Mouse (Mus musculus) limb, embryonic 15.5 days (tissue): ENCODE results near the gene Bsn. TPM values are rescaled to one million over a fixed set of nuclear protein-coding genes. Genes with fewer than 3 reads are reported as not detected.
"Not testable (repeated sequence)": the region's sequence is repeated elsewhere in the genome, so short reads cannot be mapped to it uniquely, and the experiment has no call there.

ENCODE experiments used
- ATAC-seq: fragments of 200-750 bp; cut with Nextera tagmentation; 2 replicates; pipeline ENCODE4 v1.8.0; 2017; ENCODE audit warnings: low read depth, moderate TSS enrichment; ENCODE audit not compliant: insufficient number of reproducible peaks, low FRiP score, low TSS enrichment
- H3K27ac ChIP-seq: fragments of 300-500 bp; sonication (generic); 2 replicates; pipeline ENCODE4 v1.5.1; 2015; ENCODE audit warnings: moderate library complexity, mild to moderate bottlenecking, inconsistent platforms
- H3K27me3 ChIP-seq: fragments of 300-500 bp; sonication (generic); 2 replicates; pipeline ENCODE4 v1.6.1; 2015; ENCODE audit warnings: inconsistent platforms
- H3K36me3 ChIP-seq: fragments of 300-500 bp; sonication (generic); 2 replicates; pipeline ENCODE4 v1.6.1; 2015; ENCODE audit warnings: inconsistent platforms
- H3K4me1 ChIP-seq: fragments of 300-500 bp; sonication (generic); 2 replicates; pipeline ENCODE4 v1.6.1; 2015; ENCODE audit warnings: inconsistent platforms
- H3K4me2 ChIP-seq: fragments of 300-500 bp; sonication (generic); 2 replicates; pipeline ENCODE4 v1.6.1; 2015; ENCODE audit warnings: mild to moderate bottlenecking, inconsistent platforms
- H3K4me3 ChIP-seq: fragments of 300-500 bp; sonication (generic); 2 replicates; pipeline ENCODE4 v1.5.1; 2015; ENCODE audit warnings: mild to moderate bottlenecking, inconsistent platforms
- H3K9ac ChIP-seq: fragments of 300-500 bp; sonication (generic); 2 replicates; pipeline ENCODE4 v1.6.1; 2015; ENCODE audit warnings: inconsistent platforms
- H3K9me3 ChIP-seq: fragments of 300-500 bp; sonication (generic); 2 replicates; pipeline ENCODE4 v1.6.1; 2016; ENCODE audit warnings: inconsistent platforms
- WGBS: fragments of 180-500 bp; shearing (Covaris S2); methylation state at CpG from one replicate; pipeline ENCODE4 v1.1.7; 2015; 5-methylcytosine and 5-hydroxymethylcytosine counted together
- polyA plus RNA-seq: library from polyadenylated mRNA; unstranded; fragments of >200 nt; fragmentation: Nextera tagmentation; extraction: Ambion mirVana; gene quantifications from 2 replicates; pipeline ENCODE4 v1.2.1, GENCODE M21; 2015

Gene Bsn
- polyA plus RNA-seq, 1 experiment from 2014 or later, result 0.82 TPM

- not testable (repeated sequence) for H3K27ac ChIP-seq, H3K27me3 ChIP-seq, H3K4me3 ChIP-seq, H3K4me2 ChIP-seq, ATAC-seq, H3K9ac ChIP-seq, H3K36me3 ChIP-seq, H3K9me3 ChIP-seq
- 74% methylated on average over 6 of the region's 6 CpGs for WGBS
- H3K4me1 ChIP-seq, result peaks cover 21% of the 10 kb centered on the region
Measured at GRCm38 (mm10) chr9:108196222-108196621, 6.0 kb upstream of the Bsn start.

GRCm38 (mm10) chr9:108189488-108189786 lies 747 bp downstream of the Bsn start:
- H3K36me3 ChIP-seq, result no peaks in the 10 kb centered on the region
- peaks cover 11% of the 10 kb centered on the region for H3K4me1 ChIP-seq
- no peak for ATAC-seq
- peak overlapping the region; percentile 97 for H3K4me2 ChIP-seq
- peaks cover 42% of the 10 kb centered on the region for H3K27me3 ChIP-seq
- H3K27ac ChIP-seq, result no peak overlapping the region
- peak overlapping the region; percentile 61; the same call in 1 of the 2 replicates for H3K4me3 ChIP-seq
- H3K9me3 ChIP-seq, result no peaks in the 10 kb centered on the region
- WGBS, result 46% methylated on average over 5 of the region's 5 CpGs
- no peak overlapping the region for H3K9ac ChIP-seq

- WGBS, result 79% methylated on average over 7 of the region's 7 CpGs
- Histone ChIP-seq H3K36me3 (no peaks in the 10 kb centered on the region), H3K9ac (no peak overlapping the region), H3K4me1 (peaks cover 11% of the 10 kb centered on the region), H3K4me3 (no peak overlapping the region), H3K27ac (no peak overlapping the region), H3K27me3 (peaks cover 42% of the 10 kb centered on the region), H3K9me3 (no peaks in the 10 kb centered on the region), H3K4me2 (no peak overlapping the region)
- ATAC-seq, result no peak
Measured at GRCm38 (mm10) chr9:108189023-108189422, 1.2 kb downstream of the Bsn start.

GRCm38 (mm10) chr9:108188511-108188910 lies 1.7 kb downstream of the Bsn start:
- no peak overlapping the region for H3K4me2 ChIP-seq
- H3K4me1 ChIP-seq, result peaks cover 11% of the 10 kb centered on the region
- peaks cover 42% of the 10 kb centered on the region for H3K27me3 ChIP-seq
- ATAC-seq, result no peak
- no peak overlapping the region for H3K27ac ChIP-seq
- 75% methylated on average over 8 of the region's 8 CpGs for WGBS
- no peak overlapping the region for H3K9ac ChIP-seq
- H3K9me3 ChIP-seq, result no peaks in the 10 kb centered on the region
- no peak overlapping the region for H3K4me3 ChIP-seq
- no peaks in the 10 kb centered on the region for H3K36me3 ChIP-seq

GRCm38 (mm10) chr9:108187616-108188015 lies 2.6 kb downstream of the Bsn start:
- no peak for ATAC-seq
- H3K4me1 ChIP-seq, result peaks cover 11% of the 10 kb centered on the region
- no peak overlapping the region for H3K4me2 ChIP-seq
- H3K4me3 ChIP-seq, result no peak overlapping the region
- H3K27ac ChIP-seq, result no peak overlapping the region
- no peak overlapping the region for H3K9ac ChIP-seq
- H3K27me3 ChIP-seq, result peaks cover 42% of the 10 kb centered on the region
- H3K9me3 ChIP-seq, result no peaks in the 10 kb centered on the region
- no peaks in the 10 kb centered on the region for H3K36me3 ChIP-seq
- WGBS, result 31% methylated on average over 6 of the region's 6 CpGs

GRCm38 (mm10) chr9:108185786-108186185 lies 4.4 kb downstream of the Bsn start:
- H3K27ac ChIP-seq, result no peak overlapping the region
- H3K9me3 ChIP-seq, result no peaks in the 10 kb centered on the region
- no peak overlapping the region for H3K4me3 ChIP-seq
- H3K4me2 ChIP-seq, result no peak overlapping the region
- H3K27me3 ChIP-seq, result peaks cover 36% of the 10 kb centered on the region
- no peak for ATAC-seq
- H3K4me1 ChIP-seq, result peaks cover 11% of the 10 kb centered on the region
- no peaks in the 10 kb centered on the region for H3K36me3 ChIP-seq
- WGBS, result 81% methylated on average over 8 of the region's 8 CpGs
- H3K9ac ChIP-seq, result no peak overlapping the region

- no peak overlapping the region for H3K27ac ChIP-seq
- H3K9me3 ChIP-seq, result no peaks in the 10 kb centered on the region
- H3K27me3 ChIP-seq, result peaks cover 14% of the 10 kb centered on the region; the same call in 1 of the 2 replicates
- H3K36me3 ChIP-seq, result no peaks in the 10 kb centered on the region
- 89% methylated on average over 19 of the region's 19 CpGs for WGBS
- H3K4me3 ChIP-seq, result no peak overlapping the region
- no peaks in the 10 kb centered on the region for H3K4me1 ChIP-seq
- no peak overlapping the region for H3K9ac ChIP-seq
- ATAC-seq, result no peak
- H3K4me2 ChIP-seq, result no peak overlapping the region
Measured at GRCm38 (mm10) chr9:108183531-108183994, 6.6 kb downstream of the Bsn start.

- no peak overlapping the region for H3K4me2 ChIP-seq
Measured at GRCm38 (mm10) chr9:108182806-108183506, 7.2 kb downstream of the Bsn start.

GRCm38 (mm10) chr9:108178391-108178790 lies 11.8 kb downstream of the Bsn start:
- no peaks in the 10 kb centered on the region for H3K36me3 ChIP-seq
- no peak overlapping the region for H3K4me3 ChIP-seq
- no peaks in the 10 kb centered on the region for H3K27me3 ChIP-seq
- H3K4me2 ChIP-seq, result no peak overlapping the region
- H3K9ac ChIP-seq, result no peak overlapping the region
- WGBS, result 67% methylated on average over 5 of the region's 5 CpGs
- ATAC-seq, result no peak
- no peak overlapping the region for H3K27ac ChIP-seq
- H3K9me3 ChIP-seq, result no peaks in the 10 kb centered on the region
- H3K4me1 ChIP-seq, result no peaks in the 10 kb centered on the region

More at GRCm38 (mm10) chr9:108182806-108183506, 7.2 kb downstream of the Bsn start:
- H3K4me1 ChIP-seq, result no peaks in the 10 kb centered on the region
- H3K9me3 ChIP-seq, result no peaks in the 10 kb centered on the region
- 60% methylated on average over 11 of the region's 11 CpGs for WGBS
- H3K9ac ChIP-seq, result no peak overlapping the region
- H3K27me3 ChIP-seq, result peaks cover 8% of the 10 kb centered on the region; the same call in 1 of the 2 replicates
- no peak for ATAC-seq
- H3K36me3 ChIP-seq, result no peaks in the 10 kb centered on the region
- H3K4me3 ChIP-seq, result no peak overlapping the region
- no peak overlapping the region for H3K27ac ChIP-seq

GRCm38 (mm10) chr9:108175116-108175838 lies 14.9 kb downstream of the Bsn start:
- Histone ChIP-seq H3K27ac (no peak overlapping the region), H3K4me2 (no peak overlapping the region), H3K4me3 (no peak overlapping the region), H3K36me3 (no peaks in the 10 kb centered on the region), H3K4me1 (no peaks in the 10 kb centered on the region), H3K9me3 (no peaks in the 10 kb centered on the region), H3K9ac (no peak overlapping the region), H3K27me3 (no peaks in the 10 kb centered on the region)
- no peak for ATAC-seq
- WGBS, result 70% methylated on average over 19 of the region's 19 CpGs

GRCm38 (mm10) chr9:108172777-108173350 lies 17.3 kb downstream of the Bsn start:
- WGBS, result 82% methylated on average over 5 of the region's 5 CpGs
- Histone ChIP-seq H3K4me3 (no peak overlapping the region), H3K9me3 (no peaks in the 10 kb centered on the region), H3K9ac (no peak overlapping the region), H3K36me3 (no peaks in the 10 kb centered on the region), H3K4me2 (no peak overlapping the region), H3K4me1 (no peaks in the 10 kb centered on the region), H3K27ac (no peak overlapping the region), H3K27me3 (no peaks in the 10 kb centered on the region)
- no peak for ATAC-seq

- Histone ChIP-seq H3K4me1 (no peaks in the 10 kb centered on the region), H3K9ac (no peak overlapping the region), H3K4me2 (no peak overlapping the region), H3K27me3 (no peaks in the 10 kb centered on the region), H3K27ac (no peak overlapping the region), H3K36me3 (no peaks in the 10 kb centered on the region), H3K9me3 (no peaks in the 10 kb centered on the region), H3K4me3 (no peak overlapping the region)
- 79% methylated on average over 10 of the region's 10 CpGs for WGBS
- ATAC-seq, result no peak
Measured at GRCm38 (mm10) chr9:108169751-108170150, 20.4 kb downstream of the Bsn start.
